Mouse (Mus musculus) liver, embryonic 11.5 days (tissue): ENCODE results near the gene Sacm1l. TPM values are rescaled to one million over a fixed set of nuclear protein-coding genes. Genes with fewer than 3 reads are reported as not detected.

ENCODE experiments used
- ATAC-seq: fragments of 200-750 bp; cut with Nextera tagmentation; replicated peaks from 2 replicates; pipeline ENCODE4 v1.8.0; 2017; ENCODE audit warnings: moderate number of reproducible peaks, mild to moderate bottlenecking, moderate TSS enrichment, moderate library complexity; ENCODE audit not compliant: low FRiP score
- DNase-seq: peaks from one replicate; pipeline ENCODE4 v3.0.0-alpha.2; 2017; ENCODE audit warnings: low spot score
- H3K27ac ChIP-seq: fragments of 300-500 bp; sonication (generic); 2 replicates; pipeline ENCODE4 v1.5.1; 2014; ENCODE audit warnings: mild to moderate bottlenecking, low read depth, low read length, control low read depth
- H3K27me3 ChIP-seq: fragments of 300-500 bp; sonication (generic); replicated peaks from 2 replicates; pipeline ENCODE4 v1.6.1; 2014; ENCODE audit warnings: low read length, mixed read lengths; ENCODE audit not compliant: control insufficient read depth, insufficient read depth
- H3K36me3 ChIP-seq: fragments of 300-500 bp; sonication (generic); 2 replicates; pipeline ENCODE4 v1.6.1; 2014; ENCODE audit warnings: mild to moderate bottlenecking, low read length, moderate library complexity, mixed read lengths; ENCODE audit not compliant: control insufficient read depth, insufficient read depth
- H3K4me1 ChIP-seq: fragments of 300-500 bp; sonication (generic); replicated peaks from 2 replicates; pipeline ENCODE4 v1.6.1; 2014; ENCODE audit warnings: low read length, mixed read lengths; ENCODE audit not compliant: control insufficient read depth, insufficient read depth
- H3K4me2 ChIP-seq: fragments of 300-500 bp; sonication (generic); 2 replicates; pipeline ENCODE4 v1.6.1; 2014; ENCODE audit warnings: mild to moderate bottlenecking, control low read depth, moderate library complexity
- H3K4me3 ChIP-seq: fragments of 300-500 bp; sonication (generic); 2 replicates; pipeline ENCODE4 v1.5.1; 2014; ENCODE audit warnings: low read depth, low read length, control low read depth
- H3K9ac ChIP-seq: fragments of 300-500 bp; sonication (generic); 2 replicates; pipeline ENCODE4 v1.6.1; 2014; ENCODE audit warnings: low read depth, low read length, control low read depth
- H3K9me3 ChIP-seq: fragments of 300-500 bp; sonication (generic); 2 replicates; pipeline ENCODE4 v1.6.1; 2016; ENCODE audit warnings: low read length, inconsistent platforms, mixed read lengths; ENCODE audit not compliant: control insufficient read depth
- WGBS: fragments of 180-500 bp; shearing (Covaris S2); extraction: QIAGEN DNeasy Blood & Tissue Kit; methylation state at CpG from one replicate; pipeline ENCODE4 v1.1.7; 2014; 5-methylcytosine and 5-hydroxymethylcytosine counted together
- polyA plus RNA-seq: library from polyadenylated mRNA; unstranded; fragments of >200 nt; fragmentation: Nextera tagmentation; extraction: Ambion mirVana; gene quantifications from 2 replicates; pipeline ENCODE4 v1.2.1, GENCODE M21; 2014

Sacm1l gene
- polyA plus RNA-seq, 1 experiment from 2014 or later: 44.5 TPM

- Histone ChIP-seq H3K9ac (no peak overlapping the region), H3K4me1 (peaks cover 29% of the 10 kb centered on the region), H3K9me3 (no peaks in the 10 kb centered on the region), H3K4me2 (no peak overlapping the region), H3K4me3 (no peak overlapping the region), H3K27me3 (no peaks in the 10 kb centered on the region), H3K36me3 (peaks cover 6% of the 10 kb centered on the region; the same call in 1 of the 2 replicates), H3K27ac (no peak overlapping the region)
- ATAC-seq (no peak), DNase-seq (no peak)
- 84% methylated on average over 2 of the region's 2 CpGs for WGBS
These were observed 40.5 kb upstream of the Sacm1l start for GRCm38 (mm10) chr9:123489073-123489472.

- peaks cover 26% of the 10 kb centered on the region for H3K4me1 ChIP-seq
- H3K4me2 ChIP-seq: no peak overlapping the region
- no peaks in the 10 kb centered on the region for H3K27me3 ChIP-seq
- WGBS: 65% methylated on average over 9 of the region's 9 CpGs
- peaks cover 6% of the 10 kb centered on the region; the same call in 1 of the 2 replicates for H3K36me3 ChIP-seq
- ATAC-seq: no peak
- H3K9me3 ChIP-seq: no peaks in the 10 kb centered on the region
- DNase-seq: no peak
- no peak overlapping the region for H3K4me3 ChIP-seq
- H3K9ac ChIP-seq: no peak overlapping the region
- H3K27ac ChIP-seq: no peak overlapping the region
These were observed 39.7 kb upstream of the Sacm1l start for GRCm38 (mm10) chr9:123489727-123490343.

DNA sequence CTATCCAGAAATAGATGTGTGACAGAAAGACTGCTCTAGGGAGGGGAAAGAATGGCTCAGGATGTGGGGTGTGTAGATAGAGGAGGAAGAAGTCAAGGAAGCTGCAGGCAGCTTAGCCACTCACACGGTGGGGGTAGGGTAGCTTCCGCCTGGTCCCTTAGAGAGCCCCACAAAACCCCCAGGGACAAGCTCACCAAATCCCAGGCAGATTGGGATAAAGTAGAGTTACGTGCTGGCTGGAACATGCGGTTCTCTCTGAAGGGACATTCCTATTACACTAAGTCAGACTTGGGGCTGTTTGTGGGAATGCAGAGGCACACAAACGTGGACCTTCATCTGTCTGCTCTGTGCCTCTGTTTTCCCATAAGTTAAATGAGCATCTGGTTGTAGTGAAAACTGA lies 38.6 kb upstream of the Sacm1l start:
- no peak overlapping the region for H3K9ac ChIP-seq
- no peak overlapping the region for H3K4me2 ChIP-seq
- no peak overlapping the region for H3K27ac ChIP-seq
- H3K4me3 ChIP-seq: no peak overlapping the region
- 70% methylated on average over 5 of the region's 5 CpGs for whole genome bisulfite sequencing
- ATAC-seq: no peak; the same call in 1 of the 2 replicates
- H3K36me3 ChIP-seq: peaks cover 6% of the 10 kb centered on the region; the same call in 1 of the 2 replicates
- no peak for DNase-seq
- H3K27me3 ChIP-seq: no peaks in the 10 kb centered on the region
- no peaks in the 10 kb centered on the region for H3K9me3 ChIP-seq
- peaks cover 23% of the 10 kb centered on the region for H3K4me1 ChIP-seq

DNA sequence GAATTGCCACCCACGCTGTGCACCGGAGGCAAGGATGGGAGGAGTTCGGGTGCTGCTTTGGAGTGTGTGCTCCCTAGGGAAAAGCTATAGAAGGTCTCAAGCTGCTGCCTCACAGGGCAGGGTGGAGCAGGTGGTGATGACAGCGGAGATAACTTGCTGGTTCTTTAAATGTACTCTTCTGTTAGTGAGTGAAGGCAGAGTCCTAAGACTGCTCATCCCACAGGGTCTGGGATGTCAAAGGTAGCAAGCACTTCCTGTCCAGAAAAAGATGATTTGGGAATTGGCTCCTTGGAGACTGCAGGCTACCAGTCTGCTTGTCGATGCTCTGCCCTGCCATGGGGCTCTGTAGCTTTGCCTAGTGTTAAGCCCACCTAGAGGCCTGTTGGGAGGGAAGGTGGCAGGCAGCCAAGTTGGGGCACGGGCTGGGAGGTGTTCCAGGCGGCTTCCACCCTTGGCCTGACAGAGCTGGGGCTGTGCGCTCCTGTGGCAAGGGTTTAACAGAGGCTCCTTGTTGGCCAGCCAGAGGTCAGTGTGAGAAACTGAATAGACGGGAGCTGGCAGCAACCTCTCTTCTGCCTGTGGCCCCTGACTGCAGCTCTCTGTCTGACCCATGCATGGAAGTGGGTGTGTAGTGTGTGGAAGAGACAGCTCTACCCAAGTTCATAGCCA lies 37.5 kb upstream of the Sacm1l start:
- ATAC-seq (no peak), DNase-seq (no peak)
- no peak overlapping the region for H3K27ac ChIP-seq
- H3K36me3 ChIP-seq: peaks cover 3% of the 10 kb centered on the region; the same call in 1 of the 2 replicates
- peaks cover 22% of the 10 kb centered on the region for H3K4me1 ChIP-seq
- no peak overlapping the region for H3K4me2 ChIP-seq
- H3K27me3 ChIP-seq: no peaks in the 10 kb centered on the region
- whole genome bisulfite sequencing: 79% methylated on average over 9 of the region's 9 CpGs
- no peaks in the 10 kb centered on the region for H3K9me3 ChIP-seq
- H3K9ac ChIP-seq: no peak overlapping the region
- no peak overlapping the region for H3K4me3 ChIP-seq

GRCm38 (mm10) chr9:123496665-123497064 lies 32.9 kb upstream of the Sacm1l start:
- H3K36me3 ChIP-seq: peaks cover 5% of the 10 kb centered on the region; the same call in 1 of the 2 replicates
- H3K4me1 ChIP-seq: peaks cover 16% of the 10 kb centered on the region
- H3K27ac ChIP-seq: no peak overlapping the region
- 0 out of 2 replicates have a peak overlapping the region, but pooled peaks have one; percentile 23 for H3K4me2 ChIP-seq
- no peak overlapping the region for H3K9ac ChIP-seq
- DNase-seq (no peak), ATAC-seq (peak; percentile 42; the same call in 1 of the 2 replicates)
- H3K27me3 ChIP-seq: no peaks in the 10 kb centered on the region
- H3K4me3 ChIP-seq: no peak overlapping the region
- 36% methylated on average over 13 of the region's 13 CpGs for WGBS
- H3K9me3 ChIP-seq: no peaks in the 10 kb centered on the region

- 0 out of 2 replicates have a peak, but pooled peaks have one; percentile 19 for ATAC-seq
- Histone ChIP-seq H3K27ac (no peak overlapping the region), H3K4me3 (no peak overlapping the region), H3K4me2 (no peak overlapping the region), H3K4me1 (peaks cover 9% of the 10 kb centered on the region), H3K9ac (no peak overlapping the region), H3K9me3 (no peaks in the 10 kb centered on the region), H3K36me3 (peaks cover 6% of the 10 kb centered on the region), H3K27me3 (no peaks in the 10 kb centered on the region)
- no peak for DNase-seq
- WGBS: 53% methylated on average over 5 of the region's 5 CpGs
These were observed 31.7 kb upstream of the Sacm1l start for GRCm38 (mm10) chr9:123497906-123498305.

DNA sequence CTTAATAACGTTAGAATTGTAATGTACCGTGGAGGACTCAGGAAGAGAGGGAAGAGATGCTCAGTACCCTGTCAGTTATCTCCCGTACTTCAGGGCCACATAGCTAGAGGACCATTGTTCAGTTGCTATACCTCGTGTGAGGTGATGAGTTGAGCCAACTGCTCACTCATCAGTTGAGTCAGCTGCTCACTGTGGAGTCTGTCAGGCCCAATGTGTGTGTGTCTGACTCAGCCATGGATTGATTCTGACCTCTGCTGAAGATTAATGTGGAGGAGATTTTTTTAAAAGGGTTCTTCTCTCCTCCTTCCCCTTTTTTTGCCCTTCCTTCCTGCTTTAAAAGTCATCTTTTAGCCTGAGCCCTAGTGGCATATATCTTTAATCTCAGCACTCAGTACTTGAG lies 29.1 kb upstream of the Sacm1l start:
- no peaks in the 10 kb centered on the region for H3K27me3 ChIP-seq
- H3K4me2 ChIP-seq: no peak overlapping the region
- WGBS: 77% methylated on average over 4 of the region's 4 CpGs
- DNase-seq (no peak), ATAC-seq (no peak)
- no peak overlapping the region for H3K27ac ChIP-seq
- peaks cover 9% of the 10 kb centered on the region for H3K4me1 ChIP-seq
- H3K4me3 ChIP-seq: no peak overlapping the region
- H3K9me3 ChIP-seq: no peaks in the 10 kb centered on the region
- H3K9ac ChIP-seq: no peak overlapping the region
- H3K36me3 ChIP-seq: peaks cover 7% of the 10 kb centered on the region

DNA sequence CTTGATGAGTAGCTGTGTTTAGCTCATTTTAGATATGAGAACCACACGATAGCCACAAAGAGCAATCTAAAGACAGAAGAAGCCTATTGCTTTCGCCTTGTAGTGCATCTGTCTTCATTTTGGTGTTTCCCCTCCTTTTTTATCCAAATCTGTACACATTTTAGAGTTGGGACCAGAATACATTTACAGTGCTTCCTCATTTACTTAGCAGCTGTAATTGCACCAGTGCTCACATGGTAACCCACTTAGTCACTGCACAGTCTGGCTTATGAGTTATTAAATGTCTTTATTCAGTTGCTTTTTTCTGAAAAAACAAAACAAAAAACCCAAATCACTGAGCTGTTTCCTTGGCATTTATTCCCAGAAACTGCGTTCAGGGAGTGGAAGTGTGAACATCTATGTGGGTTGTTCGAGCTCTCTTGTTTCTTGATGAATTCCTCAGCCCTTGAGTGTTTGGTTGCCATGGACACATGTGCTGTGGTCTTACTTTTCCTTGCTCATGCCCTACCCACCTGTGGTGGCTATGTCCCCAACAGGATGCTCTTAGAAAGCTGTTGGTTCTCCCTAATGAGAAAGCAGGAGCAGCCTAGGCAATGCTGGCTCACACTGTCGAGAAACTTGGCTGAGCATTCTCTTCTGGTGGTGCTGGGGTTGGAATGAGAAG lies 26.3 kb upstream of the Sacm1l start:
- no peak for DNase-seq
- Histone ChIP-seq H3K4me3 (no peak overlapping the region), H3K4me2 (no peak overlapping the region), H3K9me3 (no peaks in the 10 kb centered on the region), H3K27me3 (no peaks in the 10 kb centered on the region), H3K27ac (no peak overlapping the region), H3K36me3 (peaks cover 5% of the 10 kb centered on the region), H3K4me1 (no peaks in the 10 kb centered on the region), H3K9ac (no peak overlapping the region)
- WGBS: 86% methylated on average over 5 of the region's 5 CpGs
- ATAC-seq: no peak
